Mouse (Mus musculus) CH12.LX (cell line): ENCODE results near the gene Casr. TPM values are rescaled to one million over a fixed set of nuclear protein-coding genes. Genes with fewer than 3 reads are reported as not detected.

Source experiments
- DNase-seq: peaks from one replicate; pipeline ENCODE4 v3.0.0-alpha.2; 2013; ENCODE audit errors: extremely low read depth
- H3K27ac ChIP-seq: 2 replicates; pipeline ENCODE4 v1.5.1; 2012; ENCODE audit warnings: low read depth, mild to moderate bottlenecking, control low read depth, moderate library complexity; ENCODE audit not compliant: insufficient read depth
- H3K27me3 ChIP-seq: replicated peaks from 2 replicates; pipeline ENCODE3; 2012; ENCODE audit warnings: inconsistent platforms
- H3K36me3 ChIP-seq, 2 experiments: replicated peaks in 1 of 2; 2 replicates each; pipeline versions ENCODE3 to v1.6.1; 2012; ENCODE audit warnings: inconsistent platforms in 1 of 2, low read length in 1 of 2, mild to moderate bottlenecking in 1 of 2, mixed read lengths in 1 of 2, moderate library complexity in 1 of 2; ENCODE audit not compliant: control insufficient read depth in 1 of 2, insufficient read depth in 1 of 2
- H3K4me1 ChIP-seq, 2 experiments: 2 replicates each; pipeline ENCODE4 v1.6.1; 2012; ENCODE audit warnings: inconsistent platforms in 1 of 2, moderate library complexity in 1 of 2; ENCODE audit not compliant: insufficient read depth in 2 of 2, control insufficient read depth in 1 of 2
- H3K4me2 ChIP-seq: 2 replicates; pipeline ENCODE4 v1.6.1; 2012; ENCODE audit warnings: low read depth, mild to moderate bottlenecking, control low read depth; ENCODE audit not compliant: poor library complexity, insufficient read depth, severe bottlenecking
- H3K4me3 ChIP-seq, 3 experiments: fragments of 150-350 bp in 1 of 3; sonication (generic) in 1 of 3; replicated peaks in 1 of 3; 2 replicates each; pipeline versions ENCODE3 to v1.5.1; 2011 to 2012; ENCODE audit warnings: low read depth in 2 of 3, low read length in 2 of 3, mild to moderate bottlenecking in 2 of 3, moderate library complexity in 2 of 3, control low read depth in 1 of 3, improper control_type of control experiment in 1 of 3, inconsistent platforms in 1 of 3, mixed read lengths in 1 of 3; ENCODE audit not compliant: poor library complexity in 1 of 3
- H3K79me2 ChIP-seq: replicated peaks from 2 replicates; pipeline ENCODE4 v1.6.1; 2012; ENCODE audit warnings: mild to moderate bottlenecking, moderate library complexity; ENCODE audit not compliant: control insufficient read depth, poor library complexity, insufficient read depth, severe bottlenecking; ENCODE audit errors: extremely low read depth
- H3K9ac ChIP-seq: 2 replicates; pipeline ENCODE4 v1.6.1; 2012; ENCODE audit warnings: low read depth, mild to moderate bottlenecking, control low read depth, moderate library complexity; ENCODE audit not compliant: insufficient read depth
- H3K9me3 ChIP-seq: replicated peaks from 2 replicates; pipeline ENCODE3; 2012; ENCODE audit warnings: low read length, inconsistent platforms, mixed read lengths
- BHLHE40 ChIP-seq: IDR thresholded peaks from 2 replicates; pipeline ENCODE4 v1.6.1; 2011; ENCODE audit warnings: mild to moderate bottlenecking, low read depth, low read length, improper control_type of control experiment
- CHD1 ChIP-seq: IDR thresholded peaks from 2 replicates; pipeline ENCODE4 v1.6.1; 2012; ENCODE audit warnings: low read depth, low read length, improper control_type of control experiment, inconsistent platforms
- CHD2 ChIP-seq: IDR thresholded peaks from 2 replicates; pipeline ENCODE4 v1.6.1; 2011; ENCODE audit warnings: low read length, improper control_type of control experiment
- CTCF ChIP-seq, 2 experiments: IDR thresholded peaks in 1 of 2; conservative IDR thresholded peaks in 1 of 2; 2 replicates each; pipeline ENCODE4 v1.5.1; 2011 to 2012; ENCODE audit warnings: low read depth in 2 of 2, low read length in 2 of 2, improper control_type of control experiment in 1 of 2, inconsistent platforms in 1 of 2, mild to moderate bottlenecking in 1 of 2, moderate library complexity in 1 of 2
- EP300 ChIP-seq: IDR thresholded peaks from 2 replicates; pipeline ENCODE4 v1.6.1; 2011; ENCODE audit warnings: low read length, improper control_type of control experiment
- ETS1 ChIP-seq: conservative IDR thresholded peaks from 2 replicates; pipeline ENCODE4 v1.6.1; 2012; ENCODE audit warnings: low read depth, mild to moderate bottlenecking, inconsistent platforms, low read length, improper control_type of control experiment, moderate library complexity
- HCFC1 ChIP-seq: IDR thresholded peaks from 2 replicates; pipeline ENCODE4 v1.6.1; 2012; ENCODE audit warnings: low read depth, mild to moderate bottlenecking, inconsistent platforms, low read length, improper control_type of control experiment
- IRF4 ChIP-seq: IDR thresholded peaks from 2 replicates; pipeline ENCODE4 v1.6.1; 2014; ENCODE audit warnings: low read depth, mild to moderate bottlenecking, inconsistent platforms, low read length, improper control_type of control experiment
- JUN ChIP-seq: IDR thresholded peaks from 2 replicates; pipeline ENCODE4 v1.6.1; 2011; ENCODE audit warnings: low read depth, mild to moderate bottlenecking, low read length, improper control_type of control experiment, moderate library complexity; ENCODE audit not compliant: insufficient read depth
- JUND ChIP-seq: conservative IDR thresholded peaks from 2 replicates; pipeline ENCODE4 v1.6.1; 2011; ENCODE audit warnings: low read depth, low read length, improper control_type of control experiment
- KAT2A ChIP-seq: IDR thresholded peaks from 2 replicates; pipeline ENCODE4 v1.6.1; 2012; ENCODE audit warnings: low read length, improper control_type of control experiment, inconsistent platforms; ENCODE audit not compliant: insufficient replicate concordance
- MAX ChIP-seq: IDR thresholded peaks from 2 replicates; pipeline ENCODE4 v1.6.1; 2011; ENCODE audit warnings: low read length, improper control_type of control experiment
- MAZ ChIP-seq: IDR thresholded peaks from 2 replicates; pipeline ENCODE4 v1.6.1; 2012; ENCODE audit warnings: low read depth, mild to moderate bottlenecking, inconsistent platforms, low read length, improper control_type of control experiment, moderate library complexity
- MXI1 ChIP-seq: IDR thresholded peaks from 2 replicates; pipeline ENCODE4 v1.6.1; 2011; ENCODE audit warnings: mild to moderate bottlenecking, low read depth, low read length, improper control_type of control experiment
- MYC ChIP-seq: IDR thresholded peaks from 2 replicates; pipeline ENCODE4 v1.6.1; 2011; ENCODE audit warnings: low read depth, mild to moderate bottlenecking, improper control_type of control experiment, low read length
- NRF1 ChIP-seq: IDR thresholded peaks from 2 replicates; pipeline ENCODE4 v1.6.1; 2014; ENCODE audit warnings: low read depth, mild to moderate bottlenecking, inconsistent platforms, low read length, improper control_type of control experiment, moderate library complexity
- POLR2A ChIP-seq: IDR thresholded peaks from 2 replicates; pipeline ENCODE4 v1.6.1; 2011; ENCODE audit warnings: low read depth, mild to moderate bottlenecking, improper control_type of control experiment, low read length
- RAD21 ChIP-seq: IDR thresholded peaks from 2 replicates; pipeline ENCODE4 v1.6.1; 2011; ENCODE audit warnings: low read depth, mild to moderate bottlenecking, low read length, improper control_type of control experiment, moderate library complexity
- RCOR1 ChIP-seq: conservative IDR thresholded peaks from 2 replicates; pipeline ENCODE4 v1.6.1; 2012; ENCODE audit warnings: low read depth, mild to moderate bottlenecking, inconsistent platforms, low read length, improper control_type of control experiment
- SIN3A ChIP-seq: IDR thresholded peaks from 2 replicates; pipeline ENCODE4 v1.6.1; 2012; ENCODE audit warnings: low read length, improper control_type of control experiment, inconsistent platforms
- SMC3 ChIP-seq: IDR thresholded peaks from 2 replicates; pipeline ENCODE4 v1.6.1; 2011; ENCODE audit warnings: low read depth, low read length, improper control_type of control experiment
- TBP ChIP-seq: conservative IDR thresholded peaks from 2 replicates; pipeline ENCODE4 v1.6.1; 2011; ENCODE audit warnings: low read depth, low read length, improper control_type of control experiment
- TCF12 ChIP-seq: IDR thresholded peaks from 2 replicates; pipeline ENCODE4 v1.6.1; 2014; ENCODE audit warnings: low read depth, mild to moderate bottlenecking, inconsistent platforms, low read length, improper control_type of control experiment
- UBTF ChIP-seq: IDR thresholded peaks from 2 replicates; pipeline ENCODE4 v1.6.1; 2012; ENCODE audit warnings: low read depth, mild to moderate bottlenecking, inconsistent platforms, low read length, improper control_type of control experiment, moderate library complexity
- USF1 ChIP-seq: IDR thresholded peaks from 2 replicates; pipeline ENCODE4 v1.6.1; 2014; ENCODE audit warnings: low read depth, mild to moderate bottlenecking, inconsistent platforms, low read length, improper control_type of control experiment
- USF2 ChIP-seq: conservative IDR thresholded peaks from 2 replicates; pipeline ENCODE4 v1.6.1; 2011; ENCODE audit warnings: low read depth, low read length, improper control_type of control experiment
- ZC3H11A ChIP-seq: IDR thresholded peaks from 2 replicates; pipeline ENCODE4 v1.6.1; 2012; ENCODE audit warnings: low read depth, mild to moderate bottlenecking, inconsistent platforms, low read length, improper control_type of control experiment
- ZMIZ1 ChIP-seq: IDR thresholded peaks from 2 replicates; pipeline ENCODE4 v1.6.1; 2012; ENCODE audit warnings: low read depth, mild to moderate bottlenecking, inconsistent platforms, low read length, improper control_type of control experiment
- ZNF384 ChIP-seq: IDR thresholded peaks from 2 replicates; pipeline ENCODE4 v1.6.1; 2012; ENCODE audit warnings: low read depth, low read length, improper control_type of control experiment, inconsistent platforms
- dilution Hi-C: fragments of 300-500 bp; cut with MboI; formaldehyde crosslinking; loops from 2 replicates; pipeline ENCODE4 v1.14.3; 2020; ENCODE audit warnings: low sequenced_read_pairs; ENCODE audit not compliant: extremely low pct_unique_long_range_greater_than_20kb, extremely low pct_ligation_motif_present
- in situ Hi-C: fragments of 300-500 bp; cut with MboI; formaldehyde crosslinking; loops from 3 replicates; pipeline ENCODE4 v1.14.3; 2019; ENCODE audit warnings: low sequenced_read_pairs, low pct_ligation_motif_present, low pct_unique_long_range_greater_than_20kb, mixed read lengths
- polyA plus RNA-seq: library from polyadenylated mRNA; unstranded; fragments of >175 nt; gene quantifications from 2 replicates; pipeline ENCODE4 v1.2.1, GENCODE M21; 2012; ENCODE audit warnings: low read depth; ENCODE audit not compliant: insufficient read length
- total RNA-seq, 2 experiments: library from RNA; depleted of rRNA; stranded (reverse); fragments of 300-350 nt in 1 of 2; fragments of >200 nt in 1 of 2; gene quantifications; 2 replicates each; pipeline ENCODE4 v1.2.3; 2012 to 2014

Casr gene
- total and polyA plus RNA-seq, 3 experiments, result 0.35 to 0.63 (median 0.59) TPM

DNA sequence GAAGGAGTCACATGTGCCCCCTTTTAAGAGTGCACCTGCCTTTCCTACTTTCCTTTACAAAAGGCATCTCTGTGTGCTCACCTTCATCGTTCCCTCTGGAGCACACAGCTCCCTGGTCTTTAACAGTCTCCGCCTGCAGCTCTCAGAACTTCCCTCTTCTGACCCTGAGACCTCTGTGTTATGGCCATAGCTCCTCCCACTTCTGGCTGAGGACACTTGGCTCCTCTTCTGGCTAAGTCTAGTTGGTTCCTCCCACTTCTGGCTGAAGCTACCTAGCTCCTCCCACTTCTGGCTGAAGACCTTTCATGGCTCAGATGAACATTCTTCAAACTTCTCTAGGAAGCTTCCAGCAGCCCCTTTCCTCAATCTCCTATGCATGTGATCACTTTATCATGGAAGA lies 59.7 kb downstream of the Casr start:
- DNase-seq, result peak; percentile 43
- Histone ChIP-seq H3K4me1 (peaks cover 10 to 38% of the 10 kb centered on the region in 2 experiments; a peak in 3 of 4 replicates), H3K36me3 (no peaks in the 10 kb centered on the region), H3K4me3 (no peak overlapping the region), H3K4me2 (no peak overlapping the region), H3K9ac (no peak overlapping the region), H3K27ac (no peak overlapping the region), H3K79me2 (no peaks in the 10 kb centered on the region), H3K27me3 (no peaks in the 10 kb centered on the region), H3K9me3 (no peaks in the 10 kb centered on the region)
- in situ Hi-C loops, result no loop called here
- dilution Hi-C loops, result no loop called here
- TF ChIP-seq TCF12 (no peak), NRF1 (no peak), IRF4 (no peak), ETS1 (no peak), SMC3 (no peak), JUND (no peak), ZMIZ1 (no peak), ZC3H11A (no peak), MAX (no peak), RCOR1 (no peak), USF2 (no peak), JUN (no peak), MYC (no peak), EP300 (no peak), KAT2A (no peak), MXI1 (no peak), CHD1 (no peak), ZNF384 (no peak), MAZ (no peak)

DNA sequence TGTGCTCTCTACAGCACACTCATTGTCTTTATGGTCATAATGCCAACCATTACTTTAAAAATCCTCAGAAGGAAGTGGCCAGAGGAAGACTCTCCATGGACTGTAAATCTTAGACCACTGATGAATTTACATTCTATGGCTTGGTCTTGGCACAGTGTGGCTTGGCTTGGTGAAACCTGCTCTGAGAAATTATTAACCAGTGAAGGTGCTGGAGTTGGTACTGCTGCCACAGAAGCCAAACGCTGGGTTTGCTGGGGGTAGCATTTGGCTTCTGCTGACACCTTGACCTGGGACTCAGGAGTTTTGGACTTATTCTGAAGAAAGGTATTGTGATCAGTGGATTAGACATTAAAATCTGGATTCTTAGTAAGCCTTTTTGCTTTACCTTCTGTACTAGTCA lies 69.5 kb downstream of the Casr start:
- no peak for DNase-seq
- H3K4me3 ChIP-seq, result no peak overlapping the region
- in situ Hi-C loops, result no loop called here
- H3K27me3 ChIP-seq, result no peaks in the 10 kb centered on the region
- H3K27ac ChIP-seq, result no peak overlapping the region
- H3K9ac ChIP-seq, result no peak overlapping the region
- TF ChIP-seq EP300 (no peak), CTCF (conservative IDR thresholded peaks at IDR 0.05 in 1 of 2, IDR thresholded peaks at IDR 0.05 in 1 of 2; ENCODE audit: low read depth in 2 of 2, low read length in 2 of 2) (no peak), MAZ (no peak), NRF1 (no peak), BHLHE40 (no peak), CHD2 (no peak), JUN (no peak), JUND (no peak), HCFC1 (no peak), UBTF (no peak), POLR2A (no peak), TBP (no peak), RAD21 (no peak), RCOR1 (no peak), ETS1 (no peak), USF1 (no peak), ZC3H11A (no peak), SIN3A (no peak)
- dilution Hi-C loops, result no loop called here
- H3K36me3 ChIP-seq, result no peaks in the 10 kb centered on the region
- H3K4me1 ChIP-seq, result peaks cover 0 to 19% of the 10 kb centered on the region in 2 experiments; a peak in 2 of 4 replicates
- no peaks in the 10 kb centered on the region for H3K79me2 ChIP-seq
- peaks cover 11% of the 10 kb centered on the region for H3K9me3 ChIP-seq
- H3K4me2 ChIP-seq, result no peak overlapping the region
